Mouse (Mus musculus) limb, embryonic 11.5 days (tissue): Measurements from ENCODE around the gene Ccdc51. TPM values are rescaled to one million over a fixed set of nuclear protein-coding genes. Genes with fewer than 3 reads are reported as not detected.

ENCODE experiments used
- ATAC-seq: fragments of 200-750 bp; cut with Nextera tagmentation; 2 replicates; pipeline ENCODE4 v1.8.0; 2017; ENCODE audit warnings: low read depth; ENCODE audit not compliant: insufficient number of reproducible peaks, low FRiP score, low TSS enrichment
- DNase-seq: peaks from one replicate; pipeline ENCODE4 v3.0.0-alpha.2; 2015; ENCODE audit warnings: low spot score
- H3K27ac ChIP-seq: fragments of 300-500 bp; sonication (generic); replicated peaks from 2 replicates; pipeline ENCODE4 v1.5.1; 2014; ENCODE audit warnings: low read depth, mild to moderate bottlenecking, low read length
- H3K27me3 ChIP-seq: fragments of 300-500 bp; sonication (generic); 2 replicates; pipeline ENCODE4 v1.6.1; 2014; ENCODE audit warnings: mild to moderate bottlenecking, low read length, mixed read lengths; ENCODE audit not compliant: control insufficient read depth, insufficient read depth
- H3K36me3 ChIP-seq: fragments of 300-500 bp; sonication (generic); 2 replicates; pipeline ENCODE4 v1.6.1; 2014; ENCODE audit warnings: mild to moderate bottlenecking, low read length, moderate library complexity, mixed read lengths; ENCODE audit not compliant: control insufficient read depth, insufficient read depth
- H3K4me1 ChIP-seq: fragments of 300-500 bp; sonication (generic); 2 replicates; pipeline ENCODE4 v1.6.1; 2014; ENCODE audit warnings: low read length, mixed read lengths; ENCODE audit not compliant: control insufficient read depth, insufficient read depth
- H3K4me2 ChIP-seq: fragments of 300-500 bp; sonication (generic); 2 replicates; pipeline ENCODE4 v1.6.1; 2014; ENCODE audit warnings: low read depth, mild to moderate bottlenecking, moderate library complexity; ENCODE audit not compliant: severe bottlenecking
- H3K4me3 ChIP-seq: fragments of 300-500 bp; sonication (generic); 2 replicates; pipeline ENCODE4 v1.5.1; 2014; ENCODE audit warnings: low read depth, low read length
- H3K9ac ChIP-seq: fragments of 300-500 bp; sonication (generic); 2 replicates; pipeline ENCODE4 v1.6.1; 2014; ENCODE audit warnings: mild to moderate bottlenecking, low read length
- H3K9me3 ChIP-seq: fragments of 300-500 bp; sonication (generic); 2 replicates; pipeline ENCODE4 v1.6.1; 2016; ENCODE audit warnings: low read length; ENCODE audit not compliant: control insufficient read depth
- WGBS: fragments of 180-500 bp; shearing (Covaris S2); extraction: QIAGEN DNeasy Blood & Tissue Kit; methylation state at CpG from one replicate; pipeline ENCODE4 v1.1.7; 2014; 5-methylcytosine and 5-hydroxymethylcytosine counted together
- polyA plus RNA-seq: library from polyadenylated mRNA; unstranded; fragments of >200 nt; fragmentation: Nextera tagmentation; extraction: Ambion mirVana; gene quantifications from 2 replicates; pipeline ENCODE4 v1.2.1, GENCODE M21; 2014

Gene Ccdc51
- polyA plus RNA-seq, 1 experiment from 2014 or later: 14.9 TPM

- H3K9me3 ChIP-seq: no peaks in the 10 kb centered on the region
- no peak overlapping the region for H3K4me2 ChIP-seq
- H3K9ac ChIP-seq: no peak overlapping the region
- no peak for DNase-seq
- no peak overlapping the region for H3K27ac ChIP-seq
- WGBS: 93% methylated on average over 9 of the region's 9 CpGs
- no peaks in the 10 kb centered on the region for H3K27me3 ChIP-seq
- ATAC-seq: no peak
- peaks cover 28% of the 10 kb centered on the region for H3K36me3 ChIP-seq
- H3K4me3 ChIP-seq: no peak overlapping the region
- peaks cover 11% of the 10 kb centered on the region; the same call in 1 of the 2 replicates for H3K4me1 ChIP-seq
These were observed 21.8 kb downstream of the Ccdc51 start for GRCm38 (mm10) chr9:109104083-109104482.

GRCm38 (mm10) chr9:109105011-109105410, 22.7 kb downstream of the Ccdc51 start:
- H3K4me3 ChIP-seq: no peak overlapping the region
- no peaks in the 10 kb centered on the region for H3K9me3 ChIP-seq
- H3K36me3 ChIP-seq: peaks cover 35% of the 10 kb centered on the region
- ATAC-seq: no peak
- peaks cover 8% of the 10 kb centered on the region; the same call in 1 of the 2 replicates for H3K4me1 ChIP-seq
- H3K9ac ChIP-seq: no peak overlapping the region
- H3K4me2 ChIP-seq: no peak overlapping the region
- WGBS: 88% methylated on average over 12 of the region's 12 CpGs
- DNase-seq: no peak
- H3K27ac ChIP-seq: no peak overlapping the region
- H3K27me3 ChIP-seq: no peaks in the 10 kb centered on the region

GRCm38 (mm10) chr9:109105648-109106047, 23.4 kb downstream of the Ccdc51 start:
- DNase-seq: no peak
- Histone ChIP-seq H3K9me3 (no peaks in the 10 kb centered on the region), H3K27me3 (no peaks in the 10 kb centered on the region), H3K9ac (peak overlapping the region; percentile 22; the same call in 1 of the 2 replicates), H3K4me3 (no peak overlapping the region), H3K36me3 (peaks cover 40% of the 10 kb centered on the region), H3K27ac (no peak overlapping the region), H3K4me2 (no peak overlapping the region), H3K4me1 (peaks cover 8% of the 10 kb centered on the region; the same call in 1 of the 2 replicates)
- ATAC-seq: no peak
- WGBS: 92% methylated on average over 12 of the region's 12 CpGs

- no peak overlapping the region for H3K27ac ChIP-seq
- DNase-seq (no peak), ATAC-seq (peak; percentile 32; the same call in 1 of the 2 replicates)
These were observed 25.0 kb downstream of the Ccdc51 start for GRCm38 (mm10) chr9:109107341-109107740.

GRCm38 (mm10) chr9:109110240-109110639, 27.9 kb downstream of the Ccdc51 start:
- ATAC-seq (no peak), DNase-seq (no peak)
- no peak overlapping the region for H3K4me3 ChIP-seq
- H3K27me3 ChIP-seq: no peaks in the 10 kb centered on the region
- H3K36me3 ChIP-seq: peaks cover 60% of the 10 kb centered on the region
- no peak overlapping the region for H3K9ac ChIP-seq
- peaks cover 8% of the 10 kb centered on the region; the same call in 1 of the 2 replicates for H3K4me1 ChIP-seq
- H3K4me2 ChIP-seq: no peak overlapping the region
- H3K9me3 ChIP-seq: no peaks in the 10 kb centered on the region
- 94% methylated on average over 11 of the region's 11 CpGs for WGBS
- no peak overlapping the region for H3K27ac ChIP-seq

More at GRCm38 (mm10) chr9:109107341-109107740, 25.0 kb downstream of the Ccdc51 start:
- no peak overlapping the region for H3K4me2 ChIP-seq
- no peak overlapping the region for H3K4me3 ChIP-seq
- H3K9me3 ChIP-seq: no peaks in the 10 kb centered on the region
- H3K27me3 ChIP-seq: no peaks in the 10 kb centered on the region
- H3K4me1 ChIP-seq: peaks cover 8% of the 10 kb centered on the region; the same call in 1 of the 2 replicates
- H3K36me3 ChIP-seq: peaks cover 52% of the 10 kb centered on the region
- no peak overlapping the region for H3K9ac ChIP-seq
- 46% methylated on average over 3 of the region's 6 CpGs for WGBS

GRCm38 (mm10) chr9:109111101-109111500, 28.8 kb downstream of the Ccdc51 start:
- Histone ChIP-seq H3K36me3 (peaks cover 55% of the 10 kb centered on the region), H3K9ac (no peak overlapping the region), H3K27ac (no peak overlapping the region), H3K27me3 (no peaks in the 10 kb centered on the region), H3K4me2 (no peak overlapping the region), H3K9me3 (no peaks in the 10 kb centered on the region), H3K4me1 (peaks cover 6% of the 10 kb centered on the region; the same call in 1 of the 2 replicates), H3K4me3 (no peak overlapping the region)
- 84% methylated on average over 4 of the region's 4 CpGs for WGBS
- DNase-seq (no peak), ATAC-seq (no peak)

- DNase-seq: no peak
- peaks cover 50% of the 10 kb centered on the region for H3K36me3 ChIP-seq
These were observed 29.3 kb downstream of the Ccdc51 start for GRCm38 (mm10) chr9:109111591-109111990.

GRCm38 (mm10) chr9:109113331-109113730, 31.0 kb downstream of the Ccdc51 start:
- no peaks in the 10 kb centered on the region for H3K4me1 ChIP-seq
- H3K9me3 ChIP-seq: no peaks in the 10 kb centered on the region
- no peak overlapping the region for H3K9ac ChIP-seq
- no peak overlapping the region for H3K4me3 ChIP-seq
- H3K36me3 ChIP-seq: peaks cover 50% of the 10 kb centered on the region
- WGBS: 90% methylated on average over 8 of the region's 8 CpGs
- ATAC-seq (no peak), DNase-seq (no peak)
- no peaks in the 10 kb centered on the region for H3K27me3 ChIP-seq
- no peak overlapping the region for H3K27ac ChIP-seq
- H3K4me2 ChIP-seq: no peak overlapping the region

More at GRCm38 (mm10) chr9:109111591-109111990, 29.3 kb downstream of the Ccdc51 start:
- Histone ChIP-seq H3K9ac (no peak overlapping the region), H3K4me3 (no peak overlapping the region), H3K9me3 (no peaks in the 10 kb centered on the region), H3K4me1 (peaks cover 2% of the 10 kb centered on the region; the same call in 1 of the 2 replicates), H3K27ac (no peak overlapping the region), H3K27me3 (no peaks in the 10 kb centered on the region), H3K4me2 (no peak overlapping the region)
- 96% methylated on average over 9 of the region's 9 CpGs for WGBS
- no peak for ATAC-seq

GRCm38 (mm10) chr9:109114276-109114675, 32.0 kb downstream of the Ccdc51 start:
- Histone ChIP-seq H3K9ac (no peak overlapping the region), H3K36me3 (peaks cover 49% of the 10 kb centered on the region), H3K9me3 (no peaks in the 10 kb centered on the region), H3K4me2 (no peak overlapping the region), H3K4me3 (no peak overlapping the region), H3K27ac (no peak overlapping the region), H3K27me3 (no peaks in the 10 kb centered on the region), H3K4me1 (no peaks in the 10 kb centered on the region)
- 97% methylated on average over 11 of the region's 11 CpGs for WGBS
- ATAC-seq (no peak), DNase-seq (no peak)
